Mouse (Mus musculus) thymus, adult 2 months (tissue): ENCODE measurements at regions not wholly inside any gene's neighbourhood (a gene's known extent, or its start where the extent isn't known, plus 50 kb on each side); places are given as distances from the start of the nearest gene placed in this dataset.

ENCODE experiments used
- DNase-seq: peaks from one replicate; pipeline ENCODE4 v3.0.0; 2021
- H3K27ac ChIP-seq: fragments of 200-500 bp; 2 replicates; pipeline ENCODE4 v1.5.1; 2012; ENCODE audit warnings: low read length, control low read depth; ENCODE audit not compliant: control insufficient read depth, insufficient read depth
- H3K27me3 ChIP-seq: fragments of 200-500 bp; 2 replicates; pipeline ENCODE4 v1.6.1; 2012; ENCODE audit warnings: mild to moderate bottlenecking, low read length, moderate library complexity, mixed read lengths; ENCODE audit not compliant: control insufficient read depth, insufficient read depth
- H3K36me3 ChIP-seq: fragments of 200-500 bp; 2 replicates; pipeline ENCODE4 v1.6.1; 2012; ENCODE audit warnings: mild to moderate bottlenecking, low read length, moderate library complexity; ENCODE audit not compliant: control insufficient read depth, insufficient read depth
- H3K4me1 ChIP-seq: fragments of 200-500 bp; replicated peaks from 2 replicates; pipeline ENCODE4 v1.6.1; 2012; ENCODE audit warnings: low read length; ENCODE audit not compliant: control insufficient read depth, insufficient read depth
- H3K4me3 ChIP-seq: fragments of 200-500 bp; 2 replicates; pipeline ENCODE4 v1.5.1; 2012; ENCODE audit warnings: mild to moderate bottlenecking, low read length, control low read depth, moderate library complexity; ENCODE audit not compliant: control insufficient read depth, insufficient read depth
- CTCF ChIP-seq: fragments of 200-500 bp; IDR thresholded peaks from 2 replicates; pipeline ENCODE4 v1.5.1; 2012; ENCODE audit warnings: mild to moderate bottlenecking, control low read depth, low read length, moderate library complexity, borderline replicate concordance; ENCODE audit not compliant: control insufficient read depth, poor library complexity, insufficient read depth; ENCODE audit errors: extremely low read depth
- POLR2A ChIP-seq: fragments of 200-500 bp; IDR thresholded peaks from 2 replicates; pipeline ENCODE4 v1.6.1; 2012; ENCODE audit warnings: mild to moderate bottlenecking, low read length, control low read depth, moderate library complexity; ENCODE audit not compliant: control insufficient read depth, poor library complexity, insufficient read depth; ENCODE audit errors: extremely low read depth
- WGBS: fragments of 180-500 bp; shearing (Covaris S2); methylation state at CpG from one replicate; pipeline ENCODE4 v1.1.7; 2018; 5-methylcytosine and 5-hydroxymethylcytosine counted together

DNA sequence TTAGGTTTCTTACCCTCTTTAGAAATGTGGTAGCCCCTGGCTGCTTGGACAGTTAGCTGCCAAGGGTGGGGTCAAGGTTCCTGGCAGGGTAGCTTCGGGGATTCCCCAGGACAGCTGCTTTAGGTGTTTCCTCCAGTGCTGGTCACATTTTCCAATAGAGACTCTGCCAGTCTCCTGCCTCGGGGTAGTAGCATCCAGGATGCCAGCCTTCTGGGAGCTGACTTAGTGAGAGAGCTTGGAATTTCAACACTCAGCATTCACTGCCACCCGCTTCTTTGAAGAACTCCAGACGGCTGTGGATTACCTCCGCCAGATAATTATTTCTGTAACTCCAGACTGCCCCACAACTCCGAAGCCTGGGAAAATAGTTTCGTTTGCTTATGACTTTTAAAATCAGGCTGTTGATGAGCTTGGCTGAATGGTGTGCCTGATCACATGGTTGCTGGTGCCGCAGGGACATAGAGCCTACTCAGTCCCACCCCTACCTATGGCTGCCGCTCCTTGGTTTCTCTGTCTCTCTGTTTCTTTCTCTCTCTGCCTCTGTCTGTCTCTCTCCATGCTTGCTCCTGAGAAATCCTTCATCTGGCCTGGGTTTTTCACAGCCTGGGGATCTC lies 724.2 kb upstream of the Car8 start:
- TF ChIP-seq CTCF = no peak
- TF ChIP-seq POLR2A = no peak
- H3K27me3 ChIP-seq = no peaks in the 10 kb centered on the region
- no peak overlapping the region for H3K27ac ChIP-seq
- H3K4me1 ChIP-seq = no peaks in the 10 kb centered on the region
- DNase-seq = no peak
- H3K4me3 ChIP-seq = no peak overlapping the region
- H3K36me3 ChIP-seq = no peaks in the 10 kb centered on the region
- WGBS = 86% methylated on average over 9 of the region's 9 CpGs

DNA sequence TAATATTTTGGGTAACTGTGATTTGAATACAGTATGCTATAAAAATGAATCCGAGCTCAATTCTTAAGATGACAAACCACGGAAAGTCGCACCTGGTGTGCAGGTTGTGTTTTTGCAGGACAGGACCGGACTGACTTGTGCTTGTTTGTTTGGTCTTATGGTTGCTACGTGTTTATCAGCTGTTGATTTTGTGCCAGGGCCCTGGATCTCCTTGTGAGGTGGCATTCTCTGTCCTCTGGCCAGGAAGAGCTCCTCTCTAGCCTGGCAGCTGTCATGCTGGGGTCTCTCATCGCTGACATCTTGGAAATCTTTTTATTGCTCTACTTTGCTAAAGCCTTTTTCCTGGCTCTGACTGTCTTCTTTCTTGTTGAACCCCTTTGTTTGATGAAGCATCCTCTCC lies 723.0 kb upstream of the Car8 start:
- Histone ChIP-seq H3K27ac (no peak overlapping the region), H3K4me1 (no peaks in the 10 kb centered on the region), H3K4me3 (no peak overlapping the region), H3K36me3 (no peaks in the 10 kb centered on the region), H3K27me3 (no peaks in the 10 kb centered on the region)
- 89% methylated on average over 6 of the region's 6 CpGs for WGBS
- no peak for DNase-seq
- TF ChIP-seq POLR2A (no peak), CTCF (no peak)

DNA sequence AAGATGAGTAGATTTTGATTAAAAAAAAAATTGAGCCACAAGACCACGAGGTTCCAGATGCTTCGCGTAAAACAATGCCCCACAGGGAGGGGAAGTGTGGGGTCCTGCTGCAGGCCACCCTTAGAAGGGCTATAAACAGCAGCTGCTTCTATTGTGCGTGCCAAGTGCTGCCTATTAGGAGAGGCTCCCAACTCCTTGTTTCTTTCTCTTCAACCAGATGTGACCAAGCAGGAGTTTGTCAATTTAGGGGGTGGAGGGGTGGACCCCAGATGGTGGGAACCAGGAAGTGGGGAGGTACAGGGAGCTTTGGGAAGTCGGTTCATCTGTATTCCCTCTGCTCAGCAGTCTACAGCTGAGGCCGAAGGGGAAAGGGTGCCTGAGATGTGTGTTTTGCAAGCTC lies 718.9 kb upstream of the Car8 start:
- H3K27me3 ChIP-seq = no peaks in the 10 kb centered on the region
- 39% methylated on average over 6 of the region's 6 CpGs for WGBS
- no peak overlapping the region for H3K27ac ChIP-seq
- H3K4me1 ChIP-seq = no peaks in the 10 kb centered on the region
- no peak for DNase-seq
- H3K36me3 ChIP-seq = no peaks in the 10 kb centered on the region
- no peak for TF ChIP-seq CTCF
- TF ChIP-seq POLR2A = no peak
- H3K4me3 ChIP-seq = no peak overlapping the region

DNA sequence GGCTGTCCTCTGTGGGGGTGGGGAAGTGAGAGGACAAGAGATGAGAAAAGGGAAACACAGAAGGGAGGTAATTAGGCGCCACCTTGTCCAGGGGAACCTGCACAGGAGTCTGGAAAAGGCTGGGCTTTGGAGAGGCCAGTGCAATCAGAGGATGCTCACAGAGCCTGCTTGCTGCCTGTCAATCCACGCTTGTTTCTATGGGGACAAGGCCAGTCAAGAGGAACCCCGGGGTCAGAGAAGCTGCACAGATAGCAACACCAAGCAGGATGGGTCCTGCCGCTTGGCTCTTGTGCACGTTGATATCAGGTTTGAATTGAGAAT lies 718.1 kb upstream of the Car8 start:
- Histone ChIP-seq H3K36me3 (no peaks in the 10 kb centered on the region), H3K4me3 (no peak overlapping the region), H3K4me1 (no peaks in the 10 kb centered on the region), H3K27ac (no peak overlapping the region), H3K27me3 (no peaks in the 10 kb centered on the region)
- TF ChIP-seq CTCF (no peak), POLR2A (no peak)
- WGBS = 82% methylated on average over 5 of the region's 5 CpGs
- no peak for DNase-seq

DNA sequence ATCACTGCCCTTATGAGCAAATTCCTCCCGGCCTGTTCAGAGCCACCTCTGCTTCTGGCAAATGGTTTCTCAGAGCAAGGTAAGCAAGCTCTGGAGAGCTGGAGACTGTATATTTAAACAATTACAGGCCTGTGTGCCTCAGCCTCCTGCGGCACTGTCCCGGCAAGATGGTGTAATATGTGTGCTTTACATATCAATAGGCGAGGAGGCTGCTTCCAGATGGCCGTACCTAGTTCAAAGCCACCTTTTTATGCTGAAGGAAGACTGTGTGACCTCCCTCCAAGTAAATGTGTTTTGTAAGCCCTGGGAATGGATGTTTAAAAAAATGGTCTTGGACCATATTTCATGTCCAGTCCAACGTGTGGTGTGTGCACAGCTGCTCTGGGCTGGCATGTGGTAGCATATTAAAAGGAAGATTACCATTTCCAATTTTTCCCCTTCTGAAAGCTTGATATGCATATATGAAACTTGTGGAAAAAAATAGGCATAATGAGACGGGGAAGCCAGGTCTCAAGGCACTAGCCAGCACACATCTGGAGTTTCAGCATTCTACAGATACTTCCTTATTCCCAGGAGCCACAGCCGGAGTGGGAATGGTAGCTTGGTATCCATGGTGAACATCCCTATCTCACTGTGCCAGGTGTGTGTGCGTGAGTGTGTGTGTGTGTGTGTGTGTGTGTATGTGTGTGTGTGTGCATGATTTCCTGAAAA lies 717.6 kb upstream of the Car8 start:
- no peaks in the 10 kb centered on the region for H3K4me1 ChIP-seq
- H3K27me3 ChIP-seq = no peaks in the 10 kb centered on the region
- no peak for DNase-seq
- no peak overlapping the region for H3K4me3 ChIP-seq
- 90% methylated on average over 9 of the region's 9 CpGs for WGBS
- TF ChIP-seq POLR2A (no peak), CTCF (no peak)
- H3K27ac ChIP-seq = no peak overlapping the region
- H3K36me3 ChIP-seq = no peaks in the 10 kb centered on the region

DNA sequence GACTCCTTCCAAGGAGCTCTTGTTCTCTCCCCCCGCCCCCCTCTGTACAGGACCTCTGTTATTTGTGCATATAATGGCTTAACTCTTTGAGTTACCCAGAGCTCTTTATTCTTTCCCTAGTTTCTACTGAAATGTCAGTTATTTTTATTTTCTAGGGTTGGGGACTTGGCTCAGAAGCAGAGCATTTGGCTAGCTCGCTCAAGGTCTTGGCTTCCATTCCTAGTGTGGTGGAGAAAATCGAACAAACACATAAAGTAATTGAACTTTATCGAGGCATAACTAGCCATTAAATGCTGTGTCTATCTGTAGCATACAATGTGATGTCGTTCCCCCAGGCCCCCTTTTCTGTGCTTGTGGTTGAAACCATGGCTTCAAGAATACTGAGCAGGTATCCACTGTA lies 716.5 kb upstream of the Car8 start:
- 95% methylated on average over 5 of the region's 5 CpGs for WGBS
- H3K4me3 ChIP-seq = no peak overlapping the region
- DNase-seq = no peak
- H3K36me3 ChIP-seq = no peaks in the 10 kb centered on the region
- no peaks in the 10 kb centered on the region for H3K4me1 ChIP-seq
- H3K27me3 ChIP-seq = no peaks in the 10 kb centered on the region
- TF ChIP-seq CTCF (no peak), POLR2A (no peak)
- H3K27ac ChIP-seq = no peak overlapping the region

DNA sequence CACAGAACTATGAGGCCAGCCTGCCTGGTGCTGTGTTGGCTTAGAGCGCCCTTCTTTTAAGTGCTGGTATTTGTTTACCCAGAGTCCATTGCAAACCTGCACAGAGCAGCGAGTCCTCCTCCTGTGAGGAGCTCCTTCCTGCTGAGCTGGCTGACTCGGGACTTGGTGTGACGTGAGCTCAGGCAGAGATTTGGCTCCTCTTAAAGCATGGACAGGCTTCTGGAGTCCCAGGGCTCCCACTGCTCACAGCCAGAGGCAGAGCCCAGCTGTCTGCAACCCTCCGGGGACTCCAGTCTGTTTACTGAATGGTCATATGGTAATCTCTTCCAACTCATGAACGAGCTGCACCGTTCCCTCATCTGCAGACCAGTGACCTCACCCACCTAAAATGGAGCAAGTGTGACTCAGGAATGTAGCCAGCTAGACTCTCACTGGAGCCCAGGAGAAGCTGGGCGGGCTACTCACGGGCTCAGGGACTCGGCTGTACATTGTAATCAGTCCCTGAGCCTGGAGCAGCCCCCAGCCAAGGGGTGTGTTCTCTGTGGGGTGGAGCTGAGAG lies 715.6 kb upstream of the Car8 start:
- Histone ChIP-seq H3K36me3 (no peaks in the 10 kb centered on the region), H3K27ac (no peak overlapping the region), H3K27me3 (no peaks in the 10 kb centered on the region), H3K4me3 (no peak overlapping the region), H3K4me1 (no peaks in the 10 kb centered on the region)
- TF ChIP-seq POLR2A (no peak), CTCF (no peak)
- DNase-seq = no peak
- 80% methylated on average over 10 of the region's 10 CpGs for WGBS
